Mouse (Mus musculus): ENCODE measurements at regions not wholly inside any gene's neighbourhood (a gene's known extent, or its start where the extent isn't known, plus 50 kb on each side); places are given as distances from the start of the nearest gene placed in this dataset.
"Not testable (repeated sequence)": the region's sequence is repeated elsewhere in the genome, so short reads cannot be mapped to it uniquely, and the experiment has no call there.

DNA sequence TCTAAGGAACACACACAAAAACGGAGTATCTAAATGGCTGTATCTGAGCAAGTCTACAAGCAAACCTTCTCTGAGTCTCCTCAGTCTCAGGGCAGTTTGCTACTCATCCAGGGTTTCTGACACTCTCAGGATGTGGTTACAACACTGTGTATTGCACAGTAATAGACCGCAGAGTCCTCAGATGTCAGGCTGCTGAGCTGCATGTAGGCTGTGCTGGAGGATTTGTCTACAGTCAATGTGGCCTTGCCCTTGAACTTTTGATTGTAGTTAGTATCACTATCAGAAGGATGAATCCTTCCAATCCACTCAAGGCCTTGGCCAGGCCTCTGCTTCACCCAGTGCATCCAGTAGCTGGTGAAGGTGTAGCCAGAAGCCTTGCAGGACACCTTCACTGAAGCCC is 245.0 kb upstream of the Zfp386 start:
- in situ Hi-C loops (cut with MboI), result not testable (repeated sequence)

DNA sequence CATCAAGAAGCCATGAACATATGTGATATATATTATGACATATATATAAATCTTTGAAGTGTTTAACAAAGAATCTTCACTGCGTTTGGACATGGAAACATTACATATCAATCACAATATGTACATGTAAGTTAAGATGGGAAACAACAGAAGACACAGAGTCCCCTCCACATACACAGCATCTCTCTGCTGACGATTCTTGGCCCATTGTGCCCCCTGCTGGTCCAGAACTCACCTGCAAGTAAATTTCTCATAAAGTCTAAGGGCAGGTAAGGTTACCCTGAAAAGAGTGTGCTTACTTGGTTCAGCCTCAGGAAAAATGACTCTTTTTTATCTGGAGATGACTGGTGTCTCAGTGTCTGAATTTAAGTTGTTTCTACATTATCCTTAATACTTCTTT is 243.8 kb upstream of the Zfp386 start:
- in situ Hi-C loops (cut with MboI), result not testable (repeated sequence)

DNA sequence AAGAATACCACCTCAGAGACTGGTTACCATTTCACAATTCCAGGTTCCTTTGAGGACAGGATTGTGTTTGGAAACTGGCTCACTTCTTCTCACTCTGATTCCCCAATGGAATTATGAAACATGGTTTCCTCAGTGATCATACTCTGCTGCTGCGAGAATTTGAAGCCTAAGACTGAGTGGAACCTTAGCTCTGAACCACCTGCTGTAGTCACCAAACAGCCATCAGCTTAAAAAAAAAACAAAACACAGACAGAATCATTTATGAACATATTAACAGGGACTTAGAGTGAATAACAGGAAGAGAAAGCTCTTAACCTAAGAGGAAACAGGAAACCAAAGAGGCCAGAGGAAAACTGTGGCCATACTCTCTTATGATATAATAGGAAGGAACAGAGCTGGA is 239.5 kb upstream of the Zfp386 start:
- in situ Hi-C loops (cut with MboI), result no loop called here
